Mouse (Mus musculus) forebrain, embryonic 11.5 days (tissue): ENCODE data around the gene Polr3h. TPM values are rescaled to one million over a fixed set of nuclear protein-coding genes. Genes with fewer than 3 reads are reported as not detected.
A peak's percentile ranks its signal among the peaks of the same experiment; 100 is the strongest.
"Not testable (repeated sequence)": the region's sequence is repeated elsewhere in the genome, so short reads cannot be mapped to it uniquely, and the experiment has no call there.

ENCODE experiments used
- ATAC-seq: fragments of 200-750 bp; cut with Nextera tagmentation; replicated peaks from 2 replicates; pipeline ENCODE4 v1.8.0; 2017; ENCODE audit warnings: moderate TSS enrichment; ENCODE audit not compliant: low FRiP score
- DNase-seq: peaks from one replicate; pipeline ENCODE4 v3.0.0-alpha.2; 2017; ENCODE audit warnings: low spot score
- H3K27ac ChIP-seq: fragments of 300-500 bp; sonication (generic); 2 replicates; pipeline ENCODE4 v1.5.1; 2014; ENCODE audit warnings: low read depth, low read length
- H3K27me3 ChIP-seq: fragments of 300-500 bp; sonication (generic); 2 replicates; pipeline ENCODE4 v1.6.1; 2014; ENCODE audit warnings: mild to moderate bottlenecking, low read length, mixed read lengths; ENCODE audit not compliant: control insufficient read depth, insufficient read depth
- H3K36me3 ChIP-seq: fragments of 300-500 bp; sonication (generic); 2 replicates; pipeline ENCODE4 v1.6.1; 2014; ENCODE audit warnings: mild to moderate bottlenecking, low read length, moderate library complexity, mixed read lengths; ENCODE audit not compliant: control insufficient read depth, insufficient read depth
- H3K4me1 ChIP-seq: fragments of 300-500 bp; sonication (generic); replicated peaks from 2 replicates; pipeline ENCODE4 v1.6.1; 2014; ENCODE audit warnings: low read length, mixed read lengths; ENCODE audit not compliant: control insufficient read depth, insufficient read depth
- H3K4me2 ChIP-seq: fragments of 300-500 bp; sonication (generic); 2 replicates; pipeline ENCODE4 v1.6.1; 2014; ENCODE audit warnings: low read depth, mild to moderate bottlenecking, low read length, moderate library complexity, mixed read lengths; ENCODE audit not compliant: severe bottlenecking
- H3K4me3 ChIP-seq: fragments of 300-500 bp; sonication (generic); 2 replicates; pipeline ENCODE4 v1.5.1; 2014; ENCODE audit warnings: low read depth, low read length
- H3K9ac ChIP-seq: fragments of 300-500 bp; sonication (generic); 2 replicates; pipeline ENCODE4 v1.6.1; 2014; ENCODE audit warnings: low read length
- H3K9me3 ChIP-seq: fragments of 300-500 bp; sonication (generic); 2 replicates; pipeline ENCODE4 v1.6.1; 2016; ENCODE audit warnings: low read length, mixed read lengths; ENCODE audit not compliant: control insufficient read depth
- WGBS: fragments of 180-500 bp; shearing (Covaris S2); extraction: QIAGEN DNeasy Blood & Tissue Kit; methylation state at CpG from one replicate; pipeline ENCODE4 v1.1.7; 2014; 5-methylcytosine and 5-hydroxymethylcytosine counted together
- polyA plus RNA-seq: library from polyadenylated mRNA; unstranded; fragments of >200 nt; fragmentation: Nextera tagmentation; extraction: Ambion mirVana; gene quantifications from 2 replicates; pipeline ENCODE4 v1.2.1, GENCODE M21; 2014

The Polr3h gene
- polyA plus RNA-seq, 1 experiment from 2014 or later = 65.1 TPM

DNA sequence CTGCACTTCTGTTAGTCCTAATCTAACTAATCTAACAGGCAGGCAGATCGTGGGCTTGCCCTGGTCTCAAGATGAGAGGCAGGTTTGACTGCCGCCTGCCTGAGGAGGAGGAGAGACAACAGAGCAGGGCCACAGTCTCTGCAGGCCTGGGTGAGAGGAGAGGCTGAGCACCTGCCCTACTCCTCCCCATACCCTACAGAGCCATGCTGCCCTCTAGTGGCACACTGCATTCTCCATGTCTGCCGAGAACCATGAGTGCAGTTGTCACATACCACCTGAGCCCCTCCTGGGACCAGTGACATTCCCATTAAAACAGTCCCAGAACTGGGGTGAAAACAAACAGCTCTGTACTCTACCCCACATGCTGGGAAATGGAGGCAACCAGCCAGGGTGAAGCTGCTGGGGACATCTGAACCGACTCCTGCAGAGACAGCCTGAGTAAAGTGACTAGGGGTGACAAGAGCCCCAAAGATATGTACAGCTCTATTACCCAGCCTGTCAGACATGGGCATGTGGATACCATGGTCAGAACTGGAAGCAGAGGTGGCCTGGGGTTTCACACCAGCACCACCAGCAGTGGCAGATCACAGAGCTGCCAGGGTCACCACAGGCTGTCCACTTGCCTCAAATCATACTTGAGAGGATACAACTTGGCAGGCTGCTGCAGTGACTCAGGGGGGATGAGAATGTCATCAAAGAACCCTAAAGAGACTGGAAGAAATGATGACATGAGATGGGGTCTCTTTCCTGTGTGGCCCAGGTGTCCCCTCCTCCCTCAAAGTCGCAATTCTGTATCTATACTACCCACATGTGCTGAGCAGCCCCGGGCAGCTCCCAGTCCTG, 8.2 kb downstream of the Polr3h start:
- ATAC-seq (no peak), DNase-seq (peak; percentile 81)
- H3K9ac ChIP-seq = no peak overlapping the region
- no peaks in the 10 kb centered on the region for H3K4me1 ChIP-seq
- no peak overlapping the region for H3K4me3 ChIP-seq
- 60% methylated on average over 6 of the region's 6 CpGs for WGBS
- H3K9me3 ChIP-seq = no peaks in the 10 kb centered on the region
- no peak overlapping the region for H3K27ac ChIP-seq
- no peaks in the 10 kb centered on the region for H3K27me3 ChIP-seq
- H3K36me3 ChIP-seq = peaks cover 3% of the 10 kb centered on the region
- no peak overlapping the region for H3K4me2 ChIP-seq

DNA sequence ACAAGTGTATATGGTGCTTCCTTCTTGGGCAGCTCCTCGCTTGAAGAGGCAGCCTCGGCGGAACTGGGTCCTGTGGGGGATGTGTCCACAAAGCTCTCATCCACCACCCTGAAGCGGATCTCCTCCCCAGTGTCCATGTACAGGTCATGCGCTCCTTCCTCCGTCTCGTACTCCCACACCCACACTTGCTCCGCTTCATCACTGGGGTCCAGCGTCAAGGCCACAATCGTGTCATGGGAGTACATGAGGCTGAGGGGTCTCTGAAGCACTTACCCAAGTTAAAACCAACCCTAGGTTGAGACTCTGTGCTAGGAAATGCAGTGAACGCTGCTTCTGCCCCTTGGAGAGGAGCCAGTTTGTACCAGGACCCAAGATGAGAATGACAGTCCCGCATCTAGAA, 8.8 kb downstream of the Polr3h start:
- Histone ChIP-seq H3K9me3 (no peaks in the 10 kb centered on the region), H3K27me3 (no peaks in the 10 kb centered on the region), H3K4me1 (no peaks in the 10 kb centered on the region), H3K9ac (no peak overlapping the region), H3K27ac (no peak overlapping the region), H3K36me3 (peaks cover 5% of the 10 kb centered on the region), H3K4me3 (no peak overlapping the region), H3K4me2 (no peak overlapping the region)
- DNase-seq (no peak), ATAC-seq (no peak)
- 94% methylated on average over 12 of the region's 12 CpGs for WGBS

- Histone ChIP-seq H3K4me3 (no peak overlapping the region), H3K9me3 (no peaks in the 10 kb centered on the region), H3K4me2 (no peak overlapping the region), H3K27me3 (no peaks in the 10 kb centered on the region), H3K4me1 (no peaks in the 10 kb centered on the region), H3K27ac (no peak overlapping the region), H3K36me3 (peaks cover 9% of the 10 kb centered on the region), H3K9ac (no peak overlapping the region)
- ATAC-seq = no peak
- 91% methylated on average over 5 of the region's 5 CpGs for WGBS
- DNase-seq = no peak
These were observed 10.4 kb downstream of the Polr3h start for GRCm38 (mm10) chr15:81915663-81916062.

DNA sequence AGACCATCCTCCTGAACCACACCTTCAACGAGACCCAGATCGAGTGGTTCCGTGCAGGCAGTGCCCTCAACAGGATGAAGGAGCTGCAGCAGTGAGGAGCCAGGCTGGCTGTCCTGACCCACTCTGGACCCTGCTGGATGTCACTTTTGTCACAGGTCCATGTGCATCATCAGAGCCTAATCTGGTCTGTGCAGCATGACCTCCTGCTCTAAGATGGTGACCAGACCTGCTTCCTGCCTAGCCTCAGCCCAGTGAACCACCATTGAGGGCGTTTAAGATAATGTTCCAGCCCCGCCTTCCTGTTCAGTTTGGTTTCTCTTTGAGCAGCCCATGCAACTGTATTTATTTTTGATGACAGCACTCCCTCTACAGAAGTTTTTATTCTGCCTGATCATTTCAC, 11.4 kb downstream of the Polr3h start:
- H3K9ac ChIP-seq = no peak overlapping the region
- 88% methylated on average over 5 of the region's 5 CpGs for WGBS
- ATAC-seq = no peak
- no peak overlapping the region for H3K4me2 ChIP-seq
- H3K4me1 ChIP-seq = no peaks in the 10 kb centered on the region
- no peak overlapping the region for H3K4me3 ChIP-seq
- H3K27me3 ChIP-seq = no peaks in the 10 kb centered on the region
- DNase-seq = no peak
- H3K9me3 ChIP-seq = no peaks in the 10 kb centered on the region
- H3K27ac ChIP-seq = no peak overlapping the region
- H3K36me3 ChIP-seq = peaks cover 10% of the 10 kb centered on the region

- no peak for DNase-seq
- ATAC-seq = no peak
- WGBS = 85% methylated on average over 2 of the region's 2 CpGs
- no peak overlapping the region for H3K27ac ChIP-seq
- H3K9ac ChIP-seq = no peak overlapping the region
- no peaks in the 10 kb centered on the region for H3K27me3 ChIP-seq
- H3K4me2 ChIP-seq = no peak overlapping the region
- H3K36me3 ChIP-seq = peaks cover 19% of the 10 kb centered on the region
- H3K4me1 ChIP-seq = no peaks in the 10 kb centered on the region
- no peak overlapping the region for H3K4me3 ChIP-seq
- no peaks in the 10 kb centered on the region for H3K9me3 ChIP-seq
These were observed 13.5 kb downstream of the Polr3h start for GRCm38 (mm10) chr15:81912498-81912897.

- H3K36me3 ChIP-seq = peaks cover 19% of the 10 kb centered on the region
- H3K4me3 ChIP-seq, H3K9ac ChIP-seq, ATAC-seq, H3K4me2 ChIP-seq, H3K4me1 ChIP-seq, H3K9me3 ChIP-seq, DNase-seq, H3K27ac ChIP-seq, H3K27me3 ChIP-seq: not testable (repeated sequence)
- whole genome bisulfite sequencing = 92% methylated on average over 4 of the region's 4 CpGs
These were observed 17.3 kb downstream of the Polr3h start for GRCm38 (mm10) chr15:81908767-81909166.

DNA sequence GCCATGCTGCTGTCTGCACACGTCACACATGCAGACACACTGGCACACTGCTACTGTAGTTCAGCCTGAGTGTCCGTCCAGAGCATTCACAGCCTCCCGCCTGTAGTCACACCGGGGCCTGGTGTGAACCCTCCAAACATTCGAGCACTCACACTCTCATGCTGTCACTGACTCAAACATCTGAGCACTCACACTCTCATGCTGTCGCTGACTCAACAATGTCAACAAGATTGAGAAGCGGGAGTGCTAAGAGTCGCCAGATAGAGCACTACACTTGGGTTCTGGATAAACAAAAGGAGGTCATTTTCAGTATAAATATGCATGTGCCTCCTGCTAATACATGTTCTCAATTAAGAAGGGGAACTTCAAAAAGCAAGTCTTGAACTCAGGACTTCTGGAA, 18.1 kb downstream of the Polr3h start:
- no peaks in the 10 kb centered on the region for H3K4me1 ChIP-seq
- no peak overlapping the region for H3K4me3 ChIP-seq
- H3K27ac ChIP-seq = no peak overlapping the region
- H3K36me3 ChIP-seq = peaks cover 16% of the 10 kb centered on the region
- no peak overlapping the region for H3K4me2 ChIP-seq
- no peak overlapping the region for H3K9ac ChIP-seq
- H3K9me3 ChIP-seq = no peaks in the 10 kb centered on the region
- DNase-seq (no peak), ATAC-seq (no peak)
- WGBS = 92% methylated on average over 8 of the region's 8 CpGs
- no peaks in the 10 kb centered on the region for H3K27me3 ChIP-seq

GRCm38 (mm10) chr15:81904939-81905338, 21.1 kb downstream of the Polr3h start:
- H3K9ac ChIP-seq = no peak overlapping the region
- WGBS = 32% methylated on average over 2 of the region's 2 CpGs
- H3K4me3 ChIP-seq = no peak overlapping the region
- DNase-seq (peak; percentile 81), ATAC-seq (no peak)
- H3K9me3 ChIP-seq = no peaks in the 10 kb centered on the region
- peaks cover 14% of the 10 kb centered on the region for H3K36me3 ChIP-seq
- no peaks in the 10 kb centered on the region for H3K27me3 ChIP-seq
- H3K4me1 ChIP-seq = no peaks in the 10 kb centered on the region
- H3K4me2 ChIP-seq = no peak overlapping the region
- no peak overlapping the region for H3K27ac ChIP-seq

- Histone ChIP-seq H3K9ac (no peak overlapping the region), H3K36me3 (peaks cover 5% of the 10 kb centered on the region; the same call in 1 of the 2 replicates), H3K9me3 (no peaks in the 10 kb centered on the region), H3K27ac (no peak overlapping the region), H3K4me3 (no peak overlapping the region), H3K4me1 (no peaks in the 10 kb centered on the region), H3K27me3 (no peaks in the 10 kb centered on the region), H3K4me2 (no peak overlapping the region)
- DNase-seq (no peak), ATAC-seq (no peak)
- 90% methylated on average over 2 of the region's 2 CpGs for WGBS
These were observed 27.3 kb downstream of the Polr3h start for GRCm38 (mm10) chr15:81898751-81899150.
